Mouse (Mus musculus): ENCODE measurements around the gene H2al1n. TPM values are rescaled to one million over a fixed set of nuclear protein-coding genes. Genes with fewer than 3 reads are reported as not detected.

Gene H2al1n
- not detected in 2 replicates for polyA plus RNA-seq (2012; rRNA removed)

DNA sequence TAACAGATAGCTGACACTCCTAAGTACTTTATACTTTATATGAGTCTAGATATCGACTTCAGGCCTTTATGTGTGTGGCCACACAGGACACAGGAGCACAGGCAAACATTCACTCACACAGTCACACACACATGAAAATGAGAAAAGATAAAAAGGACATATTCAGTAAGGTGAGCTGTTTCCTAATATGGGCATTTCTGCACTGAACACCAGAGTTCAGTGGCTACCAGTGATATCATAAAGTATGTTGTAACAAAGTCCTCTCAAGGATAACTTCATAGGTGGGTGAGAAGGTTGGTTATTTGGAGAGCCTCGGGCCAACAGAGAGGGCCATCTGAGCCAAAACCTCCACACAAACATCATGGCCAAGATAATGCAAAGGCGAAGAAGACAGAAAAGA lies at the start of gene H2al1n:
H2al1n (plus strand) TSS at position 301 of the 400 bp plus-strand sequence.

All from liver, embryonic 18 days (tissue).